Mouse (Mus musculus): ENCODE results near the gene Sycp1.

Gene Sycp1

GRCm38 (mm10) chr3:102782618-102783017 is 153.3 kb downstream of the Sycp1 start, which contains the start of gene Tshb:
Gene Tshb (minus strand): TSS chr3:102782718.
- in situ Hi-C loops (cut with MboI; ENCODE audit: low pct_unique_long_range_greater_than_20kb in 1 of 2, low sequenced_read_pairs in 2 of 2, unreplicated experiment in 1 of 2) = no loop called here

GRCm38 (mm10) chr3:102773018-102773417 is 162.9 kb downstream of the Sycp1 start:
- in situ Hi-C loops (cut with MboI; ENCODE audit: low pct_unique_long_range_greater_than_20kb in 1 of 2, low sequenced_read_pairs in 2 of 2, unreplicated experiment in 1 of 2) = no loop called here

All from mouse embryonic stem cell (cell line).